Mouse (Mus musculus) CD4-positive naive resting alpha-beta T cell, adult 57 days (primary cell): Measurements from ENCODE around the gene Tmem270. TPM values are rescaled to one million over a fixed set of nuclear protein-coding genes. Genes with fewer than 3 reads are reported as not detected.

Experiments
- total RNA-seq: library from RNA; stranded (reverse); gene quantifications from one replicate; pipeline ENCODE4 v1.2.4, GENCODE M21; 2023

The Tmem270 gene
- not detected for total RNA-seq

DNA sequence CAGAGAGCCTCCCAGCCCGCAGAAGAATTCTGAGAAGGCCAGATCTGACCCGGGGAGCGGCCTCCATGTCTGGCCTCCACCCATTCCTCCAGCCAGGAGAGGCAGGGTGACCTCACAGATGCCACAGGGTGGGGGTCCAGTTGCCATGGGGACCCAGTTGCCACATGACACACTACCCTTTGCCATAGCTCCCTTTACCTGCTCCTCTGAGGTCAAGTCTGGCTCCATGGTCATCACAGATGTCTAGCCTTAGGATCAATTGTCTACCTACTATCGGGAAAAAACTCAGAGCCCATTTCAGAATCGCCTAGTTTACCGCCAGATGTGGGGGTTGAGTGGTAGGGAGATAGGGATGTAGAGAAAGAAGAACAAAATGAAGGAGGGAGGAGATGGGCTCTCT lies at the start of gene Tmem270:
Tmem270 (minus strand) TSS at position 101 of the 400 bp plus-strand sequence.

DNA sequence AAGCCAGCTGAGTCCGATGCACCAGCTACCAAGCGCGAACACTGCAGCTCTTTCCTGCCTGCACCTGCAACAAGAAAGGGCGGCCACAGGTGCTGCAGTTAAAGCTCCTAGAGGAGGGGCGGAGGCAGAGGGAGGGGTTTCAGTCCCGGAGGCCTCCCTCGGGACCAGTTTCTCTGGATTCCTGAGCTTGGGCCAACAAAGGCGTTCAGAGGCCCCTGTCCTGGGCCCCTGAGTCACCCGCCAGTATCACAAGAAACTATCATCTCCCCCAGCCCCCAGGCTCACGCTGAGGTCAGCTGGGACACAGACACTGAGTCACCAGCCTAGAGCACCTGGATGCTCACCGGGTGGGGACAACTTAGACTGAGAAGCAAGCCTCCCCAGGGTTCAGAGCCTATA lies 40.3 kb upstream of the Tmem270 start, which contains the start of gene Cldn4:
Cldn4 (minus strand) TSS at position 78 of the 399 bp plus-strand sequence.

DNA sequence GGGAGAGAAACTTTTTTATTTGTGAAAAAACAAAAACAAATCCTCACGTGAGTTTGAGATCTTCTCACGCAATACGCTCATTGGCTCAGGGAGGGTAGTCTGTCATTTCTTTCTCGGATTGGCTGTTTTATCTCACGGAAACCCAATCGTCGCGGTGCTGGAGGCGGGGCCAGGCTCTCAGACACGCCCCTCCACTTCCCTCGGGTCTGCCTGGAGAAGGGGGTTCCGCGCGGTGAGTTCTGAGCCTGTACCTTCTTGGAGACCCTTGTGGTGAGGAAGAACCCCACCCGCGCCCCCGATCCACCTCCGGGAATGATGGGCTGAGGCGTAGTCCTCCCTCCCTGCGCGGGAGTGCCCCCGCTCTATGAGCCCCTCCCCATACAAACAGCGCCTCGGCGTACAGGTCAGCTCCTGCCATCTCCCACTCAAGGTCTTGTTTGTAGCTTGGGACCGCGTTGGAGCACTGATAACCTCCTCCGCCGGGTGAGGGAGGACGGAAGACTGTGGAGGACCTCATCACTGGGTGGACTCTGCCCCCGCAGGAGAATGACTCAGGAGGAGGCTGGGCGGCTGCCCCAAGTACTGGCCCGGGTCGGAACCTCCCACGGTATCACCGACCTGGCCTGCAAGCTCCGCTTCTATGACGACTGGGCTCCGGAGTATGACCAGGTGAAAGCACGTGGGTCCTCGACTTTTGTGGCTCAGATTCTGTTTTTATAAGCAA lies 25.8 kb upstream of the Tmem270 start, which contains the start of gene Mettl27:
Mettl27 (plus strand) TSS at position 190 of the 724 bp plus-strand sequence.

DNA sequence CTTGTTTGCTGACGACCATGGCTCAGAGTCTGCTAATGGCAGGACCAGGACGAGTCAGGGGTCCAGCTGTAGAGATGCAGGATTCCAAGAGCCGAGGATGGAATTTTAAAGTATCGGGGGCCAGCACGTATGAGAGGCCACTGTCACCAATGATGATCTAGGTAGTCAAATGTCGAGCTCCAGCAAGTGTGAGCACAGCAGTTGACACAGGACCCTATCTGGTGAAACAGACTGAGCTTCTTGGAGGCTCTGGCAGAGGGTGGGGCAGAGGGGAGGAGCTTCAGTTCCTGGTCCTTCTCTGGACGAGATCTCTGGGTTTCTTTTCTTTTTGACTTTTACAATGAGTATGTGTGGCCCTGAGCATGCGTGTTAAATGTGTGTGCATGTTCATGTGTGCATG lies 8.8 kb upstream of the Tmem270 start, which contains the start of gene Cldn13:
Cldn13 (minus strand) TSS at position 216 of the 400 bp plus-strand sequence.

Other genes starting within 250 kb of the Tmem270 start
- 16.3 TPM for gene Limk1, start 218.1 kb downstream of the Tmem270 start, total RNA-seq
- gene Eln, start 159.4 kb downstream of the Tmem270 start, total RNA-seq: 0.74 TPM
- not detected for gene Cldn13, start 8.8 kb upstream of the Tmem270 start, total RNA-seq
- 21.3 TPM for gene Mettl27, start 25.6 kb upstream of the Tmem270 start, total RNA-seq
- not detected for gene Cldn4, start 40.2 kb upstream of the Tmem270 start, total RNA-seq
- not detected for gene Cldn3, start 79.5 kb upstream of the Tmem270 start, total RNA-seq
- gene Abhd11, start 102.4 kb upstream of the Tmem270 start, total RNA-seq: 48.8 TPM
- gene Stx1a, start 116.7 kb upstream of the Tmem270 start, total RNA-seq: 55.8 TPM
- 17.4 TPM for gene Dnajc30, start 157.5 kb upstream of the Tmem270 start, total RNA-seq
- 74.1 TPM for gene Bud23, start 158.2 kb upstream of the Tmem270 start, total RNA-seq
- gene Vps37d, start 171.5 kb upstream of the Tmem270 start, total RNA-seq: not detected
- gene Mlxipl, start 183.2 kb upstream of the Tmem270 start, total RNA-seq: 0.98 TPM
- gene Tbl2, start 242.9 kb upstream of the Tmem270 start, total RNA-seq: 17.1 TPM